7 mouse cellular contexts compared by ENCODE assay signal in the genomic region with DNA sequence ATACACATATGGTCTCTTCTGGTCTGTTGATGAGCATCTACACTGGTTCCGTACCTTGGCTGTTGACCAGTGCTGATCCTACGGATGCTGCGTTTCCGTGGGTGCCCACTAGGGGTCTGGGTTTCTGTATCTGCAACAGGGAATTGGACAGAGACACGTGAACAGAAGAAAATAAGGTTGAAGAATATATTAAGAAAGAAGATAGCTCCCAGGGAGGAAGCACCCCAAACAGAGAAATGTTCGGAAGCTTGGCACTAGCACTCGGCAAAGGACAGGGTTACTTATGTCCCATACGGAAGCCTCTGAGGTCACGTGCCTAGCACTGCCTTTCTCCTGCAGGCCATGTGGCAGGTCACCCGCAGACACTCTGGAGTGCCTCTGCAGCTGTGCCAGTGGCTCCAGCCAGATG. TPM values are rescaled to one million over a fixed set of nuclear protein-coding genes. Genes with fewer than 3 reads are reported as not detected.
A peak's percentile ranks its signal among the peaks of the same experiment; 100 is the strongest.
DNase-seq lines count a peak whose midpoint lies in the region; ATAC-seq and TF ChIP-seq lines count a peak whose summit lies in the region.

No protein-coding gene starts in this region.

- no peak for ATAC-seq in intestine, postnatal 0 days
- peak; percentile 57; the same call in 1 of the 2 replicates for ATAC-seq in lung, embryonic 15.5 days (ENCODE audit: borderline replicate concordance, extremely low read depth, low FRiP score, low TSS enrichment)

- H3K9me3 ChIP-seq in intestine, postnatal 0 days (ENCODE audit: control insufficient read depth) = no peaks in the 10 kb centered on the region
- no peaks in the 10 kb centered on the region for H3K9me3 ChIP-seq in lung, embryonic 15.5 days

- intact Hi-C loops in gastrocnemius, postnatal 14 days (cut with DNase I; ENCODE audit: low total_unique reads) = no loop called here

- no peak overlapping the region for H3K9ac ChIP-seq in intestine, postnatal 0 days (ENCODE audit: low read depth, low read length)
- no peak overlapping the region for H3K9ac ChIP-seq in lung, embryonic 15.5 days

- peak; percentile 22 for DNase-seq in 416B (ENCODE audit: low read depth)
- DNase-seq in CD8-positive naive resting alpha-beta T cell, adult 2 months (ENCODE audit: low read depth in 2 of 2, low spot score in 2 of 2) = peak; percentile 50 to 73
- peak; percentile 47 for DNase-seq in c-Kit-positive CD71-positive TER-119-positive erythroid progenitor cells, embryonic 14.5 days (ENCODE audit: low spot score)
- DNase-seq in gastrocnemius, postnatal 14 days = peak; percentile 51

- no peaks in the 10 kb centered on the region for H3K4me1 ChIP-seq in intestine, postnatal 0 days (replicated peaks; ENCODE audit: control insufficient read depth, insufficient read depth, low read length)
- H3K4me1 ChIP-seq in lung, embryonic 15.5 days = peaks cover 11% of the 10 kb centered on the region
- no peaks in the 10 kb centered on the region; the same call in 1 of the 2 replicates for H3K4me1 ChIP-seq in small intestine, adult 2 months (ENCODE audit: control insufficient read depth, insufficient read depth, insufficient read length, low read length)

- no peak for TF ChIP-seq POLR2A in small intestine, adult 2 months (IDR thresholded peaks at IDR 0.05; ENCODE audit: low read depth, low read length)

- no peak overlapping the region for H3K27ac ChIP-seq in intestine, postnatal 0 days (ENCODE audit: low read depth, low read length)
- H3K27ac ChIP-seq in lung, embryonic 15.5 days = no peak overlapping the region
- no peak overlapping the region for H3K27ac ChIP-seq in small intestine, adult 2 months (ENCODE audit: insufficient read depth, low read depth, low read length)

- peak; percentile 76 for TF ChIP-seq CTCF in intestine, postnatal 0 days (IDR thresholded peaks at IDR 0.05; ENCODE audit: low read depth)
- TF ChIP-seq CTCF in small intestine, adult 2 months (IDR thresholded peaks at IDR 0.05; ENCODE audit: extremely low read depth, insufficient read length, insufficient replicate concordance, low read depth, low read length) = peak; percentile 70; the same call in 1 of the 2 replicates

- H3K27me3 ChIP-seq in intestine, postnatal 0 days (replicated peaks; ENCODE audit: control insufficient read depth, insufficient read depth, low read length) = no peaks in the 10 kb centered on the region
- no peaks in the 10 kb centered on the region for H3K27me3 ChIP-seq in lung, embryonic 15.5 days
- no peaks in the 10 kb centered on the region for H3K27me3 ChIP-seq in small intestine, adult 2 months (ENCODE audit: control insufficient read depth, insufficient read depth, low read length)

- WGBS in intestine, postnatal 0 days = 52% methylated on average over 10 of the region's 10 CpGs
- 50% methylated on average over 10 of the region's 10 CpGs for WGBS in lung, embryonic 15.5 days
- WGBS in small intestine, adult 2 months = 45% methylated on average over 10 of the region's 10 CpGs

- H3K4me3 ChIP-seq in intestine, postnatal 0 days (ENCODE audit: low read depth, low read length) = no peak overlapping the region
- H3K4me3 ChIP-seq in lung, embryonic 15.5 days = no peak overlapping the region
- no peak overlapping the region for H3K4me3 ChIP-seq in small intestine, adult 2 months (ENCODE audit: low read depth, low read length)

- peak overlapping the region; percentile 31 for H3K4me2 ChIP-seq in intestine, postnatal 0 days (replicated peaks; ENCODE audit: low read depth)
- peak overlapping the region; percentile 41 for H3K4me2 ChIP-seq in lung, embryonic 15.5 days

- no peaks in the 10 kb centered on the region for H3K36me3 ChIP-seq in intestine, postnatal 0 days (ENCODE audit: control insufficient read depth, insufficient read depth)
- no peaks in the 10 kb centered on the region for H3K36me3 ChIP-seq in lung, embryonic 15.5 days
- H3K36me3 ChIP-seq in small intestine, adult 2 months (ENCODE audit: control insufficient read depth, insufficient read depth, low read length) = no peaks in the 10 kb centered on the region

RNA-seq across cellular contexts. Expression of a gene that starts 46.6 kb away (rescaled TPM):
- 100 to 1,000 TPM; 129 to 148 TPM for total RNA-seq in gastrocnemius, postnatal 14 days (2021)
- 226 and 233 TPM in 2 replicates for polyA plus RNA-seq in intestine, postnatal 0 days (2015; fragmentation: Nextera tagmentation; extraction: Ambion mirVana)
- polyA plus RNA-seq in lung, embryonic 15.5 days (2015; fragmentation: Nextera tagmentation; extraction: Ambion mirVana) = 165 and 172 TPM in 2 replicates
- 29.8 and 53.9 TPM in 2 replicates for polyA plus RNA-seq in small intestine, adult 2 months (2012; rRNA removed)
